Mouse (Mus musculus): ENCODE data around the gene Scg3. TPM values are rescaled to one million over a fixed set of nuclear protein-coding genes. Genes with fewer than 3 reads are reported as not detected.
"Not testable (repeated sequence)": the region's sequence is repeated elsewhere in the genome, so short reads cannot be mapped to it uniquely, and the experiment has no call there.

The Scg3 gene
- total RNA-seq (2015) (not detected in 2 replicates), total RNA-seq (2017) (not detected in 2 replicates)

- ATAC-seq (ENCODE audit: poor library complexity, severe bottlenecking), result no peak
Observed at GRCm38 (mm10) chr9:75683426-75684191, at the start of gene Scg3. Scg3 (minus strand) TSS chr9:75684056.

GRCm38 (mm10) chr9:75719952-75720687 is 36.3 kb upstream of the Scg3 start:
- ATAC-seq (ENCODE audit: poor library complexity, severe bottlenecking), result peak; percentile 77

GRCm38 (mm10) chr9:75719481-75719880 is 35.6 kb upstream of the Scg3 start:
- ATAC-seq (ENCODE audit: poor library complexity, severe bottlenecking), result no peak

- ATAC-seq (ENCODE audit: poor library complexity, severe bottlenecking), result no peak
Observed at GRCm38 (mm10) chr9:75684772-75685171, 916 bp upstream of the Scg3 start.

- no peak for ATAC-seq (ENCODE audit: poor library complexity, severe bottlenecking)
Observed at GRCm38 (mm10) chr9:75684292-75684691, 436 bp upstream of the Scg3 start.

GRCm38 (mm10) chr9:75680606-75681005 is 3.2 kb downstream of the Scg3 start:
- no peak for ATAC-seq (ENCODE audit: poor library complexity, severe bottlenecking)

- no peak for ATAC-seq (ENCODE audit: poor library complexity, severe bottlenecking)
Observed at GRCm38 (mm10) chr9:75679629-75680028, 4.2 kb downstream of the Scg3 start.

GRCm38 (mm10) chr9:75678341-75678740 is 5.5 kb downstream of the Scg3 start:
- ATAC-seq (ENCODE audit: poor library complexity, severe bottlenecking), result no peak

- ATAC-seq (ENCODE audit: poor library complexity, severe bottlenecking), result no peak
Observed at GRCm38 (mm10) chr9:75676226-75676625, 7.6 kb downstream of the Scg3 start.

- ATAC-seq (ENCODE audit: poor library complexity, severe bottlenecking), result no peak
Observed at GRCm38 (mm10) chr9:75672769-75673168, 11.1 kb downstream of the Scg3 start.

GRCm38 (mm10) chr9:75666612-75667011 is 17.2 kb downstream of the Scg3 start:
- no peak for ATAC-seq (ENCODE audit: poor library complexity, severe bottlenecking)

GRCm38 (mm10) chr9:75665364-75665763 is 18.5 kb downstream of the Scg3 start:
- ATAC-seq (ENCODE audit: poor library complexity, severe bottlenecking), result no peak

GRCm38 (mm10) chr9:75660917-75661316 is 22.9 kb downstream of the Scg3 start:
- no peak for ATAC-seq (ENCODE audit: poor library complexity, severe bottlenecking)

- ATAC-seq (ENCODE audit: poor library complexity, severe bottlenecking), result not testable (repeated sequence)
Observed at GRCm38 (mm10) chr9:75656456-75656855, 27.4 kb downstream of the Scg3 start.

- ATAC-seq (ENCODE audit: poor library complexity, severe bottlenecking), result no peak
Observed at GRCm38 (mm10) chr9:75653981-75654911, 29.6 kb downstream of the Scg3 start.

- ATAC-seq (ENCODE audit: poor library complexity, severe bottlenecking), result 0 out of 2 replicates have a peak, but pooled peaks have one; percentile 33
Observed at GRCm38 (mm10) chr9:75645405-75645804, 38.5 kb downstream of the Scg3 start.

GRCm38 (mm10) chr9:75634226-75634625 is 49.6 kb downstream of the Scg3 start:
- ATAC-seq (ENCODE audit: poor library complexity, severe bottlenecking), result no peak

GRCm38 (mm10) chr9:75633603-75634002 is 50.3 kb downstream of the Scg3 start:
- ATAC-seq (ENCODE audit: poor library complexity, severe bottlenecking), result no peak

- 0 out of 2 replicates have a peak, but pooled peaks have one; percentile 35 for ATAC-seq (ENCODE audit: poor library complexity, severe bottlenecking)
Observed at GRCm38 (mm10) chr9:75632902-75633301, 51.0 kb downstream of the Scg3 start.

GRCm38 (mm10) chr9:75632111-75632510 is 51.7 kb downstream of the Scg3 start:
- ATAC-seq (ENCODE audit: poor library complexity, severe bottlenecking), result no peak

Measured in megakaryocyte, adult 5-6 weeks (primary cell).